Mouse (Mus musculus) liver, embryonic 14.5 days (tissue): ENCODE measurements around the gene Ccnt1.

Source experiments
- CTCF ChIP-seq: IDR thresholded peaks from 2 replicates; pipeline ENCODE4 v1.5.1; 2016; ENCODE audit warnings: antibody characterized with exemption, low read depth, control low read depth
- EP300 ChIP-seq: IDR thresholded peaks from 2 replicates; pipeline ENCODE4 v1.6.1; 2016; ENCODE audit warnings: antibody characterized with exemption, low read depth

DNA sequence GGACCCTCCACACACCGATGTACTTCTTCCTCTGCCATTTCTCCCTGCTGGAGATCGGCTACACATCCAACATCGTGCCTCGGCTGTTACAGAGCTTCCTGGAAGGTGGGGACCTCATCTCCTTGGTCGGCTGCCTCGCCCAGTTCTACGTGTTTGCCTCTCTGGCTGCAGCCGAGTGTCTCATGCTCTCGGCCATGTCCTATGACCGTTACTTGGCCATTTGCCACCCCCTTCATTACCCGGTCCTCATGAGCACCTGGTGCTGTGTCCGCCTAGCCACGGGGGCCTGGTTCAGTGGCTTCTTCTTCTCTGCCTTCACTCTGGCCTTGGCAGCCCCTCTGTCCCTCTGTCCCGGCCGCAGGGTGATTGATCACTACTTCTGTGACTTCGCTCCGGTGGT, 73.1 kb downstream of the Ccnt1 start:
- no peak for TF ChIP-seq CTCF
- no peak for TF ChIP-seq EP300
